Mouse (Mus musculus): ENCODE data around the gene Ovol2. TPM values are rescaled to one million over a fixed set of nuclear protein-coding genes. Genes with fewer than 3 reads are reported as not detected.

The Ovol2 gene
- total RNA-seq, 1 experiment from 2014 or later: not detected

DNA sequence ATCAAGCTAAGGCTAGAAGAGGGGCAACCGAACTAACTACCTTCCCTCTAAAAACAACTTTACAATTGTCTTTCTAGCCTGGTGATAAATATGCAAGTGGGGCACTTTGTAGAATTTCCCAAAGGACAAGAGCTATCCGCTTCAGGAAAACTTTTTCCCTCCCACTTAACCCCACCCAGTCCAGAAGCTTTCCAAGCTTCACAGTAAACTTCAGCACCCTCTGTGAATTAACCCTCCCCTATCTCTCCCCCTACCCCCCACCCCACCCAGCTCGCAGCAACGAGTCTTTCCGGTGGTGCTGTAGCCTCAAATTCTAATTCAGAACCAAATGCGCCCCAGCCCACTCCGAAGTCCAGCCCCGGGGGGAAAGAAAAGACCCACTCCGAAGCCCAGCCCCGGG lies 2.5 kb downstream of the Ovol2 start:
- no peak for ATAC-seq (replicated peaks; ENCODE audit: low read depth, poor library complexity, severe bottlenecking)

DNA sequence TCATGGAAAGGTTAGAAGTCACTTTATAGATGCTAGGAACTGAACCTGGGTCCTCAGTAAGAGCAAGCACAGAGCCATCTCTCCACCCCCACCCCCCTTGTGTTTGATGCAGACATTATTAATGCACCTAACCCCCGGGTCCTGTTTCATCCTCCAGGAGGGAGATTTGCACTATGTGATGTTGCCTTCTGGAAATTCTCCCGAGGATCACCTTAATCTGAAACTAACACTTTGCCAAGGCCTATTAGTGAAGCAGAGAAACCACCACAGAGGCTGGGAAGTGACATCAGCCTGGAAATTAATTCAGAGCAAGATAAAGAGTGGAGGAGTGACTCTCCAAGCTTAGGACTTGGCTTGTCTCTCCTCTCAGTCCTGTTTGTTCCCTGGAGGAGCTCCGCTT lies 7.7 kb downstream of the Ovol2 start:
- ATAC-seq (replicated peaks; ENCODE audit: low read depth, poor library complexity, severe bottlenecking): no peak

DNA sequence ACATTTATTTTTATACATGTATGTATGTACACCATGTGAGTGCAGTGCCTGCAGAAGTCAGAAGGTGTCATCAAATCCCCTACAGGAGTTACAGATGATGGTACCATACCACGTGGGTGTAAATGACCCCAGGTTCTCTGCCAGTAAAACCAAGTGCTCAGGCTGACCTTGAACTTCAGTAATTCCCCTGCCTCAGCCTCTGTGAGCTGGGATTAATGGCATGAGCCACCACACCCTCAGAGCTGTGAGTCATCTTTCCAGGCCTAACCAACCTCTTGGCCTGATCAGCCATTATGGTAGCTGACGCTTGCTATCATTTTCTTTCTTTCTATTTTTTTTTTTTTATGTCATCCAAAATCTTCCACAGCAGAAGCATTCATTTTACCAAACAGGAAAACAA lies 20.6 kb downstream of the Ovol2 start:
- ATAC-seq (replicated peaks; ENCODE audit: low read depth, poor library complexity, severe bottlenecking): no peak

DNA sequence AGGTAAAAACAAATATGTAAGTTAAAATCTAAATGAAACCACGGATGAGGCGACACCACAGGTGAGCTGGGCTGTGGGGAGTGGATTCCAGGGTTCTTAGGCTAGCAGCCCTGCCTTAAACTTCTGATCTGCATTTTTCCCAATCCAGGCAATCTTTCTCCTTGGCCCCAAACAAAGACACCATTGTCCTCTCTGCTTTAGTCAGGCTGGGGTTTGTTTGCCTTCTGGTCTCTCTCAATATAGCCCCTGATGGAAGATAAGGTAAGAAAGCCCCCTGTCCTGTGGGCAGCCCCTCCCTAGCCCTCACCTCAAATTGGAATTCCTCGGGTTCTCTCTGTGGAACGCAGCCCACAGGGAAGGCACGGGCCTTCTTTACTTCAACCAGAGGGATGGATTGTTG lies 21.7 kb downstream of the Ovol2 start:
- no peak for ATAC-seq (replicated peaks; ENCODE audit: low read depth, poor library complexity, severe bottlenecking)

DNA sequence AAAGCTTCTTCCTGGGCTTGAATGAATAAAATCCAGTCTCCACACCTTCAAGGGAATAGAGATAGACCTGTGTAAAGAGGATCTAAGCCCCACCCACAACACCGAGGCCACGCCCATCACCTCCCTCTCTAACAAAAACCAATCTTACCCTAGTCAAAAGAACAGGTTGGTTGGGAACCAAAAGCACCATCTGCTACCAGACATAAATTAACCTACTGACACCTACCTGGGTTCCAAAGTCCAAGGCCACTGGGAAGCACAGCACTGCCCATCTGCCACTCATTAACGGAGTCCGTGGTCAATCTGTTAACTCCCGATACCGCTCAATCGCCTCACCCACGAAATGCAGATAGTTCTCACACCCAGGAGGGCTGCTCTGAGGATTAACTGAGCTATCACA lies 23.4 kb downstream of the Ovol2 start:
- ATAC-seq (replicated peaks; ENCODE audit: low read depth, poor library complexity, severe bottlenecking): no peak

DNA sequence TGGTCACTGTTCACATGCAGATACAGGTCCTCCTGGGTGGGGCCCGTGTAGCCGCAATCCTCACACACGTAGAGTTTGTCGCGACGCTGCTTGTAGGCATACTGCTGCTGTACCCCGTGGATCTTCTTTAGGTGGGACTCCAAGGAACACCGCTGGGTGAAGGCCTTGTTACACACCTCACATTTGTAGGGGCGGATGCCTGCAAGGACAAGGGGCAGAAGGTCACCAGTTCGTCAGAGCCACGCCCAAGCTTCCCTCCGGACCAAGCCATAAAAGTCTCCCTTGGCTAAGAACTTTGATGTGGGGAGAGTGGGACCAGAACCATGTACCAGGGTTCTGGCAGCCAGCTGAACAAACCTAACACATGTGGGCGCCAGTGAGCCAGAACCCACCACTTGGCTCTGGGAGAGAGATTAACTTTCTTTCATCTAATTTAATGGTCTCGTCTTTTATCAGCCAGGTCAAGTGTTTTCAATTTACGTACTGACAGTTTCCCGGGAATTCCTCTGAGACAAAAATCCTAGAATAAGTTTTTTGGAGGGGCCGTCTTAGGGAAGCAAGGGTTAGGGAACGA lies 26.1 kb downstream of the Ovol2 start:
- no peak for ATAC-seq (replicated peaks; ENCODE audit: low read depth, poor library complexity, severe bottlenecking)

DNA sequence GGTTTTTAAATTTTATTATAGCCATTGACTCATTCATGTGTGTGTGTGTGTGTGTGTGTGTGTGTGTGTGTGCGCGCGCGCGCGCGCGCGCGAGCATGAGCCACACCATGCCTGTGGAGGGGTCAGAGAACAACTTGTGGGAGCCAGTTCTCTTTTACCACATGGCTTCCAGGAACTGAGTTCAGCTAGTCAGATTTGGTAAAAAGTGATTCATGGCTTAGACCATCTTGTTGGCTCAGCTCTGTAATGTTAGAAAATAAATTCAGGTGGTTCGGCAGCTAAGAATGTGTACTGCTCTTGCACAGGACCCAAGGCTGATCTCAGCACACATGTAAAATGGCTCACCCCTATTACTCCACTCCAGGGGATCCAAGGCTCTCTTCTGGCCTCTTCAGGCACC lies 30.8 kb downstream of the Ovol2 start:
- peak; percentile 15 for ATAC-seq (replicated peaks; ENCODE audit: low read depth, poor library complexity, severe bottlenecking)

DNA sequence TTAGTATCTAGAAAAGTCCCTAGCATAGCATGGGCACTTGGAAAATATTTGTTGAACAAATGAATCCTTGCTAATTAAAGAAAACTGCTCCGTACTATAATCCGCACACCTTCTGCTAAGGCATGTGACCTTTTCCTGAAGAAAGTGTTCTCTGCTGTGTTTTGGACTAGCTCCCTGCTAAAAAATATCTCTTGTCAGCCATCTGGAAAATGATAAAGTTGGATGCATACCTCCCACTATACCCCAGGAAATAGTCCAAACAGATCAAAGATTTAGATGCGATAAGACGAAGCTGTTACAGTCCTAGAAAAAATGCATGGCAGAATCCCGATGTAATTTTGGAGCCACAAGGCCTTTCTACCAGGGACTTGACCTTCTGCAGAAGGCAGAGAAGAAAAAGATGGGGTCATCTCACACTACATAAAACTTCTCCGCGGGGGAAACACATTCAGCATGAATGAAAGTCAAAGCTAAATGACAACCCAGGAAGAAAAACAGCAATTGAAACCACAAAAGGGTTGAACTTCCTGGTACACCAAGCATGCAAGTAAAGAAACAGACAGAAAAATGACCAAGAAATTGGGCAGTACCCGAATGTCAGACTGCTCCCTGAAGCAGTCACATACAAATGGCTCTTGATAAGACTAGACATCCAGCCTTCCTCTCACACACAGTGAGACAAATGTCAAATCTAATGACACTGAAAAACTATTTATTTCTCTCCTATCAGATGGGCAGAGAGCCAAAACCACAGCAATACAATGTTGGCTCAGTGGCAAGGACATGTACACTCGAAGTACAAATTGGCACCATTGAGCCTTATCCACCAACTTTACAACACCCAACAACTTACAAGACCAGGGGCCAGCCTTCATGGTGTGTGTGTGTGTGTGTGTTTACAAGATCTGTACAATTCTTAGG lies 31.9 kb downstream of the Ovol2 start:
- ATAC-seq (replicated peaks; ENCODE audit: low read depth, poor library complexity, severe bottlenecking): peak; percentile 49

DNA sequence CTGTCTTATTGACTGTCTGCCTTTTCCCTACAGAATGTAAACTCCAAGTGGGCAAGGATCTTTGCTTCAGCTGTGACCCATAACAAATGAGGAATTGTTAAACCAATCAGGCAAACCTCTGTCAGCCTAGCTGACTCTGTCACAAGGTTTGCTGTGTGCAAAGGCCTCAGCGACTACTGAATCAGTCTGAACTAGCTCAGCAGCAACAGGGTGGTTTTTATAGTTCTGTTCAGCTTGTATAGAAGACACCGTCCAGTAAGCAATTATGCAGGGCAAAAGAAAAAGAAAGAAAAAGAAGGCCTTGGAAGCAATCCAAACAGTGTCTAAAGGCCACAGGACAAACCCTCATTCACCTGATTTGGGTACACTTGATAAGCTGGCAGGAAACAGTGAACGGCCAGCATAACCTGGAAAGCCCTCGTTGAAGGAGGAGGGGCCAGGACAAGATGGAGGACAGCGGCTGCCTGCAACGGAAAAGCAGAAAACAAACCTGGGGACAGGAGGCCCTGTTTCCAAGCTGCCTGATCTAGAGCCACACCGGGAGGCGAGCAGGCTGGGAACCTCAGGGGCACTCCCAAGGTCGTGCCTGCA lies 36.7 kb downstream of the Ovol2 start:
- ATAC-seq (replicated peaks; ENCODE audit: low read depth, poor library complexity, severe bottlenecking): peak; percentile 27; the same call in 1 of the 2 replicates

DNA sequence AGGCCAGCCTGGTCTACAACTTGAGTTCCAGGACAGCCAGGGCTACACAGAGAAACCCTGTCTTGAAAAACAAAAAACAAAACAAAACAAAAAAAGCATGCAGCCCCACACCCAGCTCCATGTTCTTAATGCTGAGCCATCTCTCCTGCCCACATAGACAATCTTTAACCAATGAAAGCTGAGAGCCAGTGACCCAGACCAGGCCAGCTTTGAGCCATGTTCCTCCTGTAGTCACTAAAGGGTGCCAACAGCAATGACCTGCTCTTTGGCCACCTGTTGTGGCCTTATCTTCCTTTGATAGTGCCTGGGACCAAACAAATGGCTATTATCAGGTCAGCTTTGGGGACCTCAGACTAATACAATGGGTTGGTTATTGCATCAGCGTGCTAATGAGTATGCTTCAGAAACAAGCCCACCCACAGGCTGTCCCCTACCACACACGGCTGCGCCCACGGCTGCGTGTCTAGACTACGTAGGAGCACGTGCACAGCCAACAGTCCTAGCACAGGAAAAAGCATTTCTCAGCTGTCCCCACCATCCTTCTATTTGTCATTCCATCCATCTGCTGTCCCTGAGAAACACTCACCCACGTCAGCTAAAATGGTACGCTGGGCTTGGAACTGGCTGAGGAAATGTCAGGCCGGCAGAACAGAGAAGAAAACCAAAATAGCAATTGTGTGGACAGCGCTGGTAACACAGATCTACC lies 40.2 kb downstream of the Ovol2 start:
- ATAC-seq (replicated peaks; ENCODE audit: low read depth, poor library complexity, severe bottlenecking): no peak

DNA sequence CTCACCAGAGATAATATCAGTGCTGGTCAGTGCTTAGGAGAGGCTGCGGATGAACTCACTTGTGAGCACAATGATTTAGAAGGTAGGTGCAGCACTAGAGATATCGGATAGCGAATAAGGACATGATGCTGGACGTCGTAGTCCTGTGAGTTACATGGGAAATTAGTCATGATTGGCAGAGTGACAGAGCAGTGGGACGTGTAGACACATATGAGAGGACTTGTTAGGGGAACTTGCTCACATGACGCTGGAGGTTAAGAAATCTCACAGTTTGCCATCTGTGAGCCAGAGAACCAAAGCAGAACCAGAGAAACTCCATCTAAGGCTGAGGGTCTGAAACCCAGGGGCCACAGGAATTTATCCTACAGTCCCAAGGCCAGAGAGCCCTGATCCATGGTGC lies 41.6 kb downstream of the Ovol2 start:
- ATAC-seq (replicated peaks; ENCODE audit: low read depth, poor library complexity, severe bottlenecking): peak; percentile 19; the same call in 1 of the 2 replicates

DNA sequence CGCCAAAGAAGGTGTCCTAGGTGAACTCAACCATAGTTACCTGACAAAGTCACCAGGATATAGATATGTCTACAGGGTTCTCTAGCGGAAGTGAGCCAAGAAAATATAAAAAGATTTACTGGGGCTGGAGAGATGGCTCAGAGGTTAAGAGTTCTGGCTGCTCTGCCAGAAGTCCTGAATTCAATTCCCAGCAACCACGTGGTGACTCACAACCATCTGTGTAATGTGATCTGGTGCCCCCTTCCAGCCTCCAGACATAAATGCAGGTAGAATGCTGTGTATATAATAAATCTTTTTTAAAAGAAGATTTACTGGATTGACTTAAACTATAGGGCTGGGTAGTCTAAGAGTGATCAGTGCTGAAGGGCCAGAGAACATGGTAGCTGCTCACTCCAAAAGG lies 50.5 kb downstream of the Ovol2 start:
- no peak for ATAC-seq (replicated peaks; ENCODE audit: low read depth, poor library complexity, severe bottlenecking)

DNA sequence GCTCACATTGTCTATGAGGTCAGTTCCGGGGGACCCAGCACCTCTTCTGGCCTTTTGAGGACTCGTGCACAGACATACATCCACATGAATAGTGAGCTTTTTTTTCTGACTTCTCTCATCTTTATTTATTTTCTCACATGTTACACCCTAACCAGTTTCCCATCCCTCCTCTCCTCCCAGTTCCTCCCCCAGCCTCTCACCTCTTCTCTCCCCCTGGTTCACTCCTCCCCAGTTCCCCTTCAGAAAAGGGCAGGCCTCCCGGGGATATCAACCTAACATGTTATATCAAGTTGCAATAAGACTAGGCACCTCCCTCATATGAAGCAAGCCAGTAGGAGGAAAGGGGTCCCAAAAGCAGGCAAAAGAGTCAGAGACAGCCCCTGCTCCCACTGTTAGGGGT lies 51.4 kb downstream of the Ovol2 start:
- no peak for ATAC-seq (replicated peaks; ENCODE audit: low read depth, poor library complexity, severe bottlenecking)

DNA sequence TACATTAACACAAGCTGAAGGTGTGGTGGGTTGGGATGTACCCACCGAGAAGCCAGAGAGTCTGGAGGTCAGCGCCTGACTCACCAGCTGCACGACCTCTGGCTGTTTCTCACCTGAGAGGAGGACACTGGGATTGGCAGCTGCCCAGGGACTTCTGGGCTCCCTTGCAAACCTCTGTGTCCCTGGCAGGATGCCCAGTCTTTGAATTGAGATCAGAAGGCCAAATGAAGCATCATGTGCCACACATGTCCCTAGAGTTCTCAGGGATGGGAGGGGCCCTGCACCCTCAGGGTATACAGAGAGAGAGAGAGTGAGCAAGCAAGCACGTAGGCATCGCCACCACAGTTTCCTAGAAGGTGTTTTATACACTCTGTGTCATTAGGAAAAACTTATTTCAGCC lies 52.2 kb downstream of the Ovol2 start:
- ATAC-seq (replicated peaks; ENCODE audit: low read depth, poor library complexity, severe bottlenecking): no peak

DNA sequence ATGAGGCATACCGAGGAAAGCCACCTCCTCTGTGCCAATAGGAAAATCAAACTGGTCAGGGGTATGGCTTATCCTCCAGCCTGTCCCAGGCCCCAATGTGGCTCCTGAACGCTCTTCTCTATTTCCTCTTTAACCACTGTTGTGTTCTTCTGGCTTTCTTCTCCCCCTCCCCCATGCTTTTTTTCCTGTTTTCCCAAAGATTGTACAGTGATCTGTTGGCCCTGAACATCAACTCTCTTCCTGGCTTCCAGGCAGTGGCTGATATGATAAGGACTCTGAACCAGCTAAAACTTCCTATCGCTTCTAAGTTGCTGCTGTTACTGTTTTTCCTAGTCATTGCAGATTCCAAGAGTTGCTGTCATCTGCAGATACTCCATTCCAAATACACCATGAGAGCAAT lies 55.1 kb downstream of the Ovol2 start:
- ATAC-seq (replicated peaks; ENCODE audit: low read depth, poor library complexity, severe bottlenecking): no peak

DNA sequence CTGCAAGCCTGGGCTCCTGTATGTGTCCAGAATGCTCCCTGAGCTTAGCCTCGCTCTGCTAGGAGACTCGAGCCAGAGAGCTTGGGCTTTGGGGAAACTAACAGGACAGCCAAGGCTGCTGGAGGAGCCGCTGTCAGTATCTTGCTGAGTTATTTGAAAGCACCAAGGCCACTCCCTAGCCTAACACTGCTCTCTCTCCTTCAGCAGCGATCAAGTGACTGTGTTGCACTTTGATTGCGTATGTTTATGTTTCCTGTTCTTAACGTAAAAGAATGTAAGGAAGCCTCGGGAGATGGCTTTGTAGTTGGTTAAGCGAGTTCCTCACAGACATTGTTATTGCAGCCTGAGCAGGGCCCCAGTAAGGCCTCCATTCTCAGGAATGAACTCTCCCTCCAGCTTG lies 57.2 kb downstream of the Ovol2 start:
- ATAC-seq (replicated peaks; ENCODE audit: low read depth, poor library complexity, severe bottlenecking): no peak

DNA sequence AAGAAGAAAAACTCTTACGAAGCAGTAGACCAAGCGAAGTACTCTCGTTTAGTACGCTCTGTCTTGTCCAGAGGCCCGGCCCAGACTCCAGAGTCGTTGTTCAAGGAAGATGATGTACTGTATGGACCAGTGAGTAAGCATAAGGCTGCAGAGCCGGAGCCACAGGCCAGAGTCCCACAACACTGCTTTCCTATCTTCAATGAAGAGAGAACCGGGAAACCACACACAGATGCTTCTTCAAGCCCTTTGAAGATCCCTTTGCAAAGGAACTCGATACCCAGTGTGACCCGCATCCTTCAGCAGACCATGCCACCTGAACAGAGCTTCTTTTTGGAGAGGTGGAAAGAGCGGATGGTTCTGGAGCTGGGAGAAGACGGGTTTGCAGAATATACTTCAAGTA lies 59.9 kb downstream of the Ovol2 start:
- no peak for ATAC-seq (replicated peaks; ENCODE audit: low read depth, poor library complexity, severe bottlenecking)

DNA sequence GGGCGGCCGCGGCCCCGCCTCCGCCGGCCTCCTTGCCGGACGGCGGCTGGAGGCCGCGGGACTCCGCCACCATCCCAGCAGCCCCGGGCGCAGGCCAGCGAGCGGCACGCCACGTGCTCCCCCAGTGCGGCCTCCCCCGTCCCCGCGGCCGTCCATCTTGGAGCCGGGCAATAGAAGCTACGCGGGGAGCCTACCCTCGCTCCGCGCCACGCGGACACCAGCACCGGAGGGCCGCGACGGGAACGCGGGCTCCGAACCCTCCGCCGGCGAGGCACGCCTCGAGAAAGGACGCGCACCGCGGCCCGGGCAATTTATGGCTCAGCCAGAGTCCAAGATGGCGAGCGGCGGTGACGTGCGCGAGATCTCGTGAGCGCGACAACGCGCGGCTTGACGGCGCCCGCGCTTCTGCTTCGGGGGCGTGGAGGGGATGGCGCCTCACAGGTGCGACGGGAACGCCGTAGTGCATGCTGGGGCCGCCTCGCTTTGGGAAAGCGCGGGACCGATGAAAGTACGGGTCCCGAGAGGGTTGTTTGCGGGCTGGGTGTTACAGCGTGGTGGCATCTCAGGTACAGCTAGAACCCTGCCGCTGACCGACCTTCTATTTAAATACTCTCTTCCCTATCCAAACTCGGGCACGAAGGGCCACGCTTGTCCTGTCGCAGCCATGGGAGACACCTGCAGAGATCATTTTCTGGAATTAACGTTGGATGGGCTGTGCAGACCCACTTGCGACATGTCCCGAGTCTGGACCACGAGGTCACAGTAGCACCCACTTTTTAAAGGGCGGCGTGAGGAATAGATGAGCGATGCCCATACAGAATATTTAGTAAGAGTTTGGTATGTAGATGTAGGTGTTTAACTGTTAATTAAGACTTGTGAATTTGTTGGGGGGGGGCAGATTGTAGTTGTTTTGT lies 61.2 kb downstream of the Ovol2 start, which contains the start of the genes Mgme1 and Snx5:
Gene Mgme1 (plus strand): TSS at position 157 of the 914 bp plus-strand sequence.
Gene Snx5 (minus strand): TSS at position 400 of the 914 bp plus-strand sequence.
- ATAC-seq (replicated peaks; ENCODE audit: low read depth, poor library complexity, severe bottlenecking): peak; percentile 79

DNA sequence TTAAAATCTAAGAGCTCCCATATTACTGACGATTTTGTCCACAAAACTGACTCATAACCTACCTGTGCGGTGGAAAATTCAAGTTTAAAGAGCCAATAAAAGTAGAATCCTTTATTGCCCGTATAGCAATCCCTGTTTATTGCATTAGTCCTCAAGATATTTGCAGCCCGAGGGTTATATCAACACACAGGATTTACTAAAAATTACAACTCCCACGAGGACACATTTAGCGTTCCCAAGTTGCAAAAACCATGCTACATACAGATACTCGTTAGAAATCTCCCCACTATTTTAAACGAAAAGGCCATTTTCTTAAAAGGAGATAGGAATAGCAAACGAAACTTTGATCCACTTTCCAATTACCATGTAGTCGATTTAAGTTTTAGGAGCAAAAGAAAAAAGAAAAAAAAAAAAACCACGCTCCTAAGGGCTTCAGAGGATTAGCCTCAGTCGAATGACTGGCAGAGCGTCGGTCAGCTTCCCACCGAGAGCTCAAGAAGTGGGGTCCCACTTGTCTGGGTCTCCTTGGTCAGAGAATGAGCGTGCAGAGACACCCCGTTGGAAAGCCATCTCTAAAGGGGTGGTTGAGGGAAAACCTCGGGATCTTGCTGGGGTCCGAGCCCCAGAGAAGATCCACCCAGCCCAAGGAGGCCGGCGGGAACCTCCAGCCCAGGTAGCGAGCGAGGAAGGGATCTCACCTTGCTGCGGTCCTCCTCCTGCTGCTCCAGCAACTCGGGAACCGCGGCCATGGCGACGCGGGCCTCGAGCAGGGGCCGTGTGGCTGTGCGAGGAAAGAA lies 62.1 kb downstream of the Ovol2 start:
- ATAC-seq (replicated peaks; ENCODE audit: low read depth, poor library complexity, severe bottlenecking): no peak; the same call in 1 of the 2 replicates

Data from common myeloid progenitor, adult 5-6 weeks (primary cell).